Mouse (Mus musculus): ENCODE results near the gene LTO1.
A peak's percentile ranks its signal among the peaks of the same experiment; 100 is the strongest.

LTO1 gene

GRCm38 (mm10) chr7:144908705-144909104 lies 6.2 kb upstream of the LTO1 start:
- DNase-seq (ENCODE audit: low spot score in 2 of 2): no peak

DNA sequence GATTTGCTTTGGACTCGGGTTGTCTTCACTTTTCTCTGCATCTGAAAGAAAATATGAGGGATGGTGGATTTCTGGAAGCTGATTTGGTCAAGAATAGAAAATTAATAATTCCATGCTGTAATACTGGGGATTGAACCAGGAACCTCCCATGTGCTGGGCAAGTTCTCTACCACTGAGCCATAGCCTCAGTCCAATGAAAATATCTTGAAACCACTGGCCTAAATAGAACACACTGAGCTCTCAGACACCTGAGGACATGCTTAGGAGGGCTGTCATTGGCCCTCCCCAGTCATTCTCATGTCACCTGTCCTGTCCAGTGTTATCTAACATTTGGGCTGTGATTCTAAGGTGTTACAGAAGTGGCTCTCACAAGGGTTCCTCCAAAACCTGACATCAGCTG lies 3.8 kb upstream of the LTO1 start:
- DNase-seq (ENCODE audit: low spot score in 2 of 2): no peak

DNA sequence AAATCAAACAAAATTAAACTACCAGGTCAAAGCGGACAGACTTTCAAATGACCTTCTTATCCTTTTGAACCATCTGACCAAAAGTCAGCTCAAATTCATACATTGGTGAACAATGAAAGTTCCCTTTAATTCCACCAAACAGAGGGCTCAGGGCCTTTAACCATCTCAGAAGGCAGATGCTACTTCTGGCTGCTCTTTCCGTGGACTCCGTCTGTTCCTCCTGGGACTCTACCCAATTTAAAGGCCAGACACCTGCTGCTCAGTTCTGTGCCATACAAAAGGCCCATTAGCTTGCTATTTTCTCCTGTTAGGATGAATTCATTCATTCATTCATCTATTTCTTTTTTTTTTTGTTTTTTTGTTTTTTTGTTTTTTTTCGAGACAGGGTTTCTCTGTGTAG lies 2.0 kb upstream of the LTO1 start:
- no peak for DNase-seq (ENCODE audit: low spot score in 2 of 2)

DNA sequence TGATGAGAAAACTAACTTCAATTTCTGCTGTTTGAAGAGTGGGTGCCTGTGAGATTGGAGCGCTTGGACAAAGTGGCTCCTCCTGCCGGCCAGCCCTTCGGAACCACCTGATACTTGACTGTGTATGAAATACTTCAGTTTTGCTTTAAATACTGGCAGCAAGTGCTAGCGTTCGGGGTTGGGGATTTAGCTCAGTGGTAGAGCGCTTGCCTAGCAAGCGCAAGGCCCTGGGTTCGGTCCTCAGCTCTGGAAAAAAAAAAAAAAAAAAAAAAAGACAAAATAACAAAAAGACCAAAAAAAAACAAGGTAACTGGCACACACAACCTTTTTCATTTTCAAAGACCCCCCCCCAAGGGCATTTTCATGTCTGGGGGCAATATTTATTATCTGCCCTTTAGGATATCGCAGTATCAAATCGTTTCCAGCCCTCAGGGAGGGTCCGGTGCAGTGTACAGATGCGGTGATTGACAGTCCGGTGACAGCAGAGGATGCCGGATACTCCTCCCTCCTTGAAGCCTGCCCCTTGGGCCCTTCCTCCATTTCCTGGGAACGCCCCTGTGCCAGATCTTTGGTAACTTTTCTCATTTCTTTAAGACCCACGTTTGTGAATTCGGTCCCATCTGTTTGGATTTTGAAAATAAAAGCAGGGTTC lies 478 bp upstream of the LTO1 start:
- DNase-seq (ENCODE audit: low spot score in 2 of 2): no peak

DNA sequence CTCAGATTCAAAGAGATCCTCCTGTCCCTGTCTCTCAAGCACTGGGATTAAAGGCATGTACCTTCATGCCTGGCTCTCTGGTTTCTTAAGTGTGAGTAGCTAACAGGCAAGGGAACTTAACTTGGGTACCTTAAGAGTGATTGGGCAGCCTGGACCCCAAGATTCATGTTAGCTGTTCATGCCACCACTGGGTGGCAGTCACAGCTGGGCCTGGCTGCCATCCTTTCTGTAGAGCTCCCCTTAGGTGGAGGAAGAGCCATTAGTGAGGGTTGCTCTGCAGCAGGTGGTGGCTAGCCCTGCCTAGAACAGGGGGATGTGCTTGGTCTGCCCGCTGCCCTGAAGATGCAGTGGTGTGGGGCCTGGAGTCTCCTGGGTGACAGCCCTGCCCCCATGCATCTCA lies 3.9 kb downstream of the LTO1 start:
- DNase-seq (ENCODE audit: low spot score in 2 of 2): no peak

- no peak for DNase-seq (ENCODE audit: low spot score in 2 of 2)
These were observed 12.7 kb downstream of the LTO1 start for GRCm38 (mm10) chr7:144927591-144927990.

- DNase-seq (ENCODE audit: low spot score in 2 of 2): peak in 1 of 2 experiments; percentile 17
These were observed 13.3 kb downstream of the LTO1 start for GRCm38 (mm10) chr7:144928009-144928888.

DNA sequence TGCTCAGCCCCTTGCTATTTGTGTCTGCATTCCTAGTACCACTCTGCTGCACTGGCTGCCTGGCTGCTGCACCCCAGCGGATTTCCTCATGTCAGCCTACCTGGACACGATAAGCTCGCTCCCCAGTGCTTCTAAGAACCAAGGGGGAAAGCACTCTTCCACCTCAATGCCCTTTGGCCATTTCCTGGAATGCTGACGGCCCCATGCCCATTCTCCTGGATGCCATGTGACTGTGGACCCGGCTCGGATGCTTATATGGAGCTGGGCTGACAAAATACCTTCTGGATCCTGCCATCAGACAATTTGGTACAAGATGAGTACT lies 13.9 kb downstream of the LTO1 start:
- DNase-seq (ENCODE audit: low spot score in 2 of 2): no peak

GRCm38 (mm10) chr7:144929506-144929905 lies 14.6 kb downstream of the LTO1 start:
- DNase-seq (ENCODE audit: low spot score in 2 of 2): peak in 1 of 2 experiments; percentile 11

- no peak for DNase-seq (ENCODE audit: low spot score in 2 of 2)
These were observed 15.0 kb downstream of the LTO1 start for GRCm38 (mm10) chr7:144929931-144930330.

DNA sequence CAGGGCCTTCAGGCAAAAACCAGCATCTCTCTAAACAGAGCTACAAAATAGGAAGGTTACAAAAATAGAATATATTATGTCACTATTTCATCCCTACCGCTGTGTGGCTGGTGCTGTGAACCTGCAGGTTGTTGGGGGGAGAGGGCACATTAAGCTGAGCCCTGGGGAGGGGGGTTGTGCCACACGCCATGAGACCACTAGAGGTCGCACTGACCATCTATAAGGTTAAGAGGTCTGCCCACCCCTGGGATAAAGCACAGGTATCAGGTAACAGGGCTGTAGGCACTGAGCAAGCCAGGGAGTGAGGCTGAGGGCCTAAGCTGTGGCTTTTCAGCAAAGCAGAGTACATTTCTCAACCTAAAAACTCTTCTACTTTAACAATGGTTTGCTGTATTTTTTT lies 16.9 kb downstream of the LTO1 start:
- peak in 1 of 2 experiments; percentile 52 for DNase-seq (ENCODE audit: low spot score in 2 of 2)

DNA sequence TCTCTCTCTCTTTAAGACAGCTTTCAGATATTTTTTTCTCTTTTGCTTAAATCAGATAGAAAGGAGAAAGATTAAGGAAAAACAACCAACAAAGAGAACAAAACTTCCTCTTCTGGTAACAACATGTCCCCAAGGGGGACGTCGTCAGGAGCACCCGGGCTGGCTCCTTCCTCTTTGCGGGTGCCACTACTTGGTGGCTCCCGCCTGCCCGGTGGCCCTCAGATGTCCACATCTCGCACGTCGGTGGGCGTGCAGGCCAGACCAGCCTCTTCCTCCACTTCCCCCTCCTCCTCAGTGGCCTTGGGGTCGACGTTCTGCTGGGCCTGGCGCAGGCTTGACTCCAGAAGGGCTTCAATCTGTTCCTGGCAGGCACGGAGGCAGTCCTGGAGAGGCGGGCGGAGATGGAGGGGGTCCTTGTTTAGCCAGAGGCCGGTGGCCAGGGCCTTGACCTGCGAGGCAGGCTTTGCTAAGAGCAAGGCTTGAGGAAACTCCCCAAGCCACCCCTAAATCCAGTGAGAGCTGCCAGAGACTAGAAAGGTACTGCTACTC lies 17.6 kb downstream of the LTO1 start:
- no peak for DNase-seq (ENCODE audit: low spot score in 2 of 2)

GRCm38 (mm10) chr7:144933336-144933735 lies 18.4 kb downstream of the LTO1 start:
- DNase-seq (ENCODE audit: low spot score in 2 of 2): no peak

DNA sequence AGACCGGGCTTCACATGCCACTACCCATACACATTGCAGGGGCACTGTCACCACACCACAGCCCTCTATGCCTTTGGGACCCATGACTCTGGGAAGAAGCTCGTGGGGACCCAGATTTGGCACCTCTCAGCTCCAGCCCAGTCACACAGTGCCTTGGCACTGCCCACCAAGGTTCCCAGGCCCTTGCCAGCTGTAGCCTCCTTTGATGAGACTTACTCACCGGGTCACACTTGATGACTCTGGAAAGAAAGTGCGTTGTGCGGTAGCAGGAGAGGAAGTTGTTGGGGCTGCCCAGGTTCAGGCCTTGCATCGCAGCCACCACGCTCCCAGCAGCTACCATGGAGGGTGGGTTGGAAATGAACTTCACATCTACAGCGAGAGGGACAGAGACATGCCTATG lies 18.9 kb downstream of the LTO1 start:
- DNase-seq (ENCODE audit: low spot score in 2 of 2): no peak

DNA sequence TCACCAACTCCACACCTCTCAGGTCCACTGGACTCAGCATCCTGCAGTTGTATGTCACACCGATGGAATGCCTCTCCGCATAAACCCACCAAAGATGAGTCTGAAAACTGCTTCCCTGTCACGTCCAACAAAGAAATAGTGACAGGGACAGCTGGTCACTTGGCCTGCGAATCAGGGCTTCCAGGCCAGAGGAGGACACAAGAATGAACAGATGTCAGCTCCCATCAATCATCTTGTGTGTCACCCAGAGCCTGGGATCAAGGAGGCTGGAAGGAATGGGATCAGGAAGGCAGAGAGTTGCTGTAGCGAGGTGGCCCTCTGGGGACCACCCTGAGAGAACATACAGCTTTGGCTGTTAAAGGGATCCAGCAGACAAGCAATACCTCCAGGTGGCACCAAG lies 20.0 kb downstream of the LTO1 start:
- DNase-seq (ENCODE audit: low spot score in 2 of 2): no peak

- no peak for DNase-seq (ENCODE audit: low spot score in 2 of 2)
These were observed 20.7 kb downstream of the LTO1 start for GRCm38 (mm10) chr7:144935563-144935962.

DNA sequence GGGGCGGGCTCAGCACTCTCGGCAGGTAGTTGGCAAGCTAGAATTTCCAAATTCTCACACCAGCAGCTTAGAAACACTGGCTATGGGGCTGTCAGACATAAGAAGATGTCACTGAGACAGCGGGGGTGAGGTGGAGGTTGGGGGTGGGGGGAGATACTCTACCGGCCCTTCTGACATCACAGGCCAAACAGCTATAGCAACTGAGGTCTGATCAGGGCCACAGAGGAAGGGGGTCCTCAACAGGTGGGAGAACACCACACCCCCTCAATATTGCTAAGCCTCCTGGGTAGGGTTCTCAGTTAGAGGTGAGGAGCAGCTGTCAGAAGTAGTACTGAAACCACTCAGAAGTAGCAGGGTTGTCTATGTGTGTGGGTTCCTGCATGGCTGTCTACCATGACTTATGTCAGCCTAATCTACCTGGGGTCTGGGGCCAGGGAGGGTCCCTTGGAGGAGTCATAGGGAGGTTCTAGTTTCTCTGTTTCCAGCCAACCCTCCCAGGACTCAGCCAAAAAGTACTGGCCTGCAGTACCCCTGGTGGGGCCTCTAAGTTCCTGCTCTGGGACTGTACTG lies 21.5 kb downstream of the LTO1 start:
- no peak for DNase-seq (ENCODE audit: low spot score in 2 of 2)

DNA sequence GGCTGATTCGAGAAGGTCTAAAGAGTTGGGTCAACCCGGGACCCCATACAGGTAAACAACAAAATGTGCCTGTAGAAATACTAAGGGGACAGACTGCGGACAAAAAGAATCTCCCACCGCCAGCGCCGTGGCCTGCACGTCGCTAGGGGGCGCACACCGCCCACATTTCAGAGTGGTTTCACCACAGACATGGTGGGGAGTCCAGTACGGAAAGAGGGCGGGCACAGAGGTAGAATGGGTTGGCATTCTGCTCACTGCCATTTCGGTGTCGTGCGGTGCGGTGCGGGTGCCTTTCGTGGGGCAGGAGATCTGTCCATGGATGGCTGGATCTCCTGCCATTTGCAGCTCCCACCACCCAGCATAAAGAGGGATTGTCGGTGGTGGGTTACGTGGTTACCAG lies 22.6 kb downstream of the LTO1 start:
- peak; percentile 69 to 88 for DNase-seq (ENCODE audit: low spot score in 2 of 2)

DNA sequence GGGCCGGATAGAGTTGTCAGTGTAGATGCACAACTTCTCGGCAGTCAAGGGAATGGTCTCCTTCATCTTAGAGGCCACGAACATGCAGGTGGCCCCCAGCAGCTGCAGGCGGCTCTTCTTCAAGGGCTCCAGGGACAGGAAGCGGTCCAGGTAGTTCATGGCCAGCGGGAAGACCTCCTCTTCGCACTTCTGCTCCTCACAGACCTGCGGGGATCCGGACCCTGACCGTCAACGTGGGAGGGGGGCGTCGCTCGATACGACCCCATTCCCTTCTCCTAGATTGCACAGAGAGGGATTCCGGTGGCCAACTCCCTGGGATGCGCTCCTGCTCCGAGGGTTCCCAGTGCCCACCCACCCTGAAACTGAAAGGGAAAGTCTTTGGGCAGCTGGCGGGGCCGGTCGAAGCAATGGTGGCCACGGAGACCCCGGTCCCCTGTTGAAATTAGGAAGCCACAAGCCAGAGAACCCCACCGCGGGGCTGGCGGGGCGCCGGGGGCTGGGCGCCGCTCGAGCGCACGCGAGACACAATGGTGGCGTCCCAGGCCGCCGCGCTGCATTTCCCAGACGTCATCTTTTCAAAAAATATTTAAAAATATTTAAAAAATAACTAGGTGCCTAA lies 23.1 kb downstream of the LTO1 start:
- DNase-seq (ENCODE audit: low spot score in 2 of 2): no peak

DNA sequence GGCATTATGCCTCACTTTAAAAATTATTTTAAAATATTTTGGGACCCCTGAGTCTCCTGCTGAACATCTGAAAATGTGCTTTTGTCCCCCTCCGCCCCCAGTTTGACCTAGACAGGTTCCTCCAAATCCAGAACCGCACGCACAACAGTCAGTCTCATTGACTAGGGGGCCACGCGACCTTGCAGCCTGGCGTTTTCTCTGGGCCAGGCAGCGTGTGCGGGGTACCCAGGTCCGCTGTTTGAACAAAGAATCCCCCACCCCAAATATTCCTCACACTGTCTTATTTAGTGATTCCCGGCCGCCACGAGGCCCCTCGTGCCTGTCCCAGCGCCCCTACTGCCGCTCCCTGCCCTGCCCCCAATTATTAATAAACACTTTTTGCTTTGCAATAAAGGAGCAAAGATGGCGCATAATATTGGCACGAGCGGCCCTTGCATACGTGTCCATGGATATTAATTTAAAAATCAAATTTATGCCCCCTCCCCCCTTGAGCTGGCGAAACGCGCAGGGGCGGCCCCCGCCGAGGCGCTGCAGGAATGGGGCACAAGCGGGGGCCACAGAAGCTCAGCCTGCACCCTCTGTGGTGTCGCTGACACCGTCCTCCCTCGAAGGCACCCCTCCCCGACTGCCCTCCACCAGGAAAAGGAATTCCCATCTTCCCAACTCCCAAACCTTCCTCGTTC lies 23.9 kb downstream of the LTO1 start:
- DNase-seq (ENCODE audit: low spot score in 2 of 2): no peak

- peak in 1 of 2 experiments; percentile 58 for DNase-seq (ENCODE audit: low spot score in 2 of 2)
These were observed 24.6 kb downstream of the LTO1 start, which contains the start of gene Ccnd1 for GRCm38 (mm10) chr7:144939344-144940002. Gene Ccnd1, minus strand, starts transcription at chr7:144939925.
